Mouse (Mus musculus): ENCODE results near the gene C7.
A peak's percentile ranks its signal among the peaks of the same experiment; 100 is the strongest.
"Not testable (repeated sequence)": the region's sequence is repeated elsewhere in the genome, so short reads cannot be mapped to it uniquely, and the experiment has no call there.

C7 gene

DNA sequence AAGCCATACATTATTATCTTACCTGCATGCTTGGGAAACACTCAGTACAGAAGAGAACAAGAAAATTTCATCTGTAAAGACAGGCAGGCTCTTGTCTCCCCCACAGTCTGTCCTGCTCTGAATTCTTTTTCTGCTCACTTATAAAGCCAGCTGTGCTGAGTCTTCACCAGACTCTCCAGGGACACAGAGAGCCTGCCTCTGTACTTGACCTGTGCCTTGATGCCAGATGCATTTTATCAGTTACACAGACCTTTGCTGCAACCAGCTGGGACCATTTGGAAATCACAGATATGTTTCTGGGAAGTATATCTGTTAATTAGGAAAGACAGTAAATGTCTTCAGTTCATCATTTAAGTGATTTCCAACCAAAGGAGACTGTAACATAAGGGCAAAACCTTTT, at the start of gene C7:
TSS of gene C7 (minus strand) at position 106 of the 400 bp plus-strand sequence.
- DNase-seq (ENCODE audit: low spot score in 2 of 2) = no peak

DNA sequence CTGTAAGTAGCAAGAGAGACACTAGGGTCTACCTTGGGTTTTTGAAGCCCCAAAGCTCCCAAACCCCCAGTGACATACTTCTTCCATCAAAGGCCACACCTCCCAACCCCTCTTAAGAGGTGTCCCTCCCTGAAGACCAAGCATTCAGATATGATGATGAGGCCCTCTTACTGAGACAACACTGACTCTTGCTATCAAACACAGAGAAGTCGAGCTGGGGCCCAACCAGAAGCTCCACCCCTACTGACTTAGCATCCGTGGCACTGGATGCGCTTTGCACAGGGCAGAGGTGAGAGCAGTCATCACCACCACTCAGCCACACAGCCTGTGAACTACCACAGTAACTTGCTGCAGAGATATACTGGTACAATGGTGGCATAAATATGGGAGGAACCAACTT, 49.1 kb upstream of the C7 start:
- DNase-seq (ENCODE audit: low spot score in 2 of 2) = no peak

DNA sequence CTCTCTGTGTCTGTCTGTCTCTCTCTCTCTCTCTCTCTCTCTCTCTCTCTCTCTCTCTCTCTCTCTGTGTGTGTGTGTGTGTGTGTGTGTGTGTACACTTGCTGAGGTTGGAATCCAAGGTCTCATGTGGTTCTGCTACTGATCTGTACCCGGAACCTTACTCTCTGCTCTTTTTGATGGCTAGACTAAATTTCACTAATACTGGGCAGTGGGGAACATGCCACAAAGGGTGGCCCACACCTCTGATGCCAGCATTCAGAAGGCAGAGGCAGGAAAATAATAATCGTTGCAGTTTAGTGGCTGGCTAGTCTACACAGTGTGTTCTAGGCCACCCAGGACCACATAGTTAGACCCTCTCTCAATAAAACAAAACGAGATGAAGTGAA, 45.1 kb upstream of the C7 start:
- no peak for DNase-seq (ENCODE audit: low spot score in 2 of 2)

DNA sequence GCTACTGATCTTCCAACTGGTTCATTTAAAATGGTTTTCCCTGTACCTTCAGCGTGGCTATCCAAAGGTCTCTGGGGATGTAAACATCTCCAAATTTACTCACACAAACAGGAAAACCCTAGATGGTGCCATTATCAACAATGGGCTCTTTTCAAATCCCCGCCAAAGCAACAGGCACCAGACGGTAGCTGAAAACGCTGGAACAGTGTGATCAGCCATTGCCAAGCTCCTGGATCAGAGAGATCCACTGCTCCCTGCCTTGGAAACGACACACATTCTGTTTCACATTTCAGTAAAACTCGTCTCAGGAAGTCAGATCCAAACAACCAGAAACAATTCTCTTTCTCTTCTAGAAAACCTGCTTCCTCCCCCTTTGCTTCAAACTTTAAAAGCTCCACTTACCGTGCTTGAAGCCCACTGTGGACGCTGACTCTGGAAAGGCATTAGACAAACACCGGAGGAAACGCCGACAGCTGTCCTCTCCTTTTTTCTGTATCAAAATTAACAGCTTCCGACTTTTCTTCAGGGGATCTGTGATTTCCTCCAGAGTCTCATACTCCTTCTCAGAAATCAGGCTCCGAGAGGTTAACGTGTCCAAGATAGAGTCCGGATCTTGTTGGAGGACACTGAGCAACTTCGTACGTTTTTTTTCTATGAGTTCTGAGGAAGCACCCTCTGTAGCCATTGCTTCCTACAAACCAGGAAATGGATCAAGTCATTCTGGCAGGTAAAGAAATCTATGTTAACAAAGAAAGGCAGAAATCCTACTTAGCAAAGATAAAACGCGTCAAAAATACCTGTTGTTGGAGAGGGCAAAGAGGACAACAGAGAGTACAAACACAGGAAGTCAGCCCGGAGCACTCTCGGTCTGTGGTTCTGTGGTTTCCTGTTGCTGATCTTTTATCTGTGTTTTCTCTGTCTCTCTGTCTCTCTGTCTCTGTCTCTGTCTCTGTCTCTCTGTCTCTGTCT, 44.4 kb upstream of the C7 start, which contains the start of gene Card6:
TSS of gene Card6 (minus strand) at position 854 of the 969 bp plus-strand sequence.
- no peak for DNase-seq (ENCODE audit: low spot score in 2 of 2)

DNA sequence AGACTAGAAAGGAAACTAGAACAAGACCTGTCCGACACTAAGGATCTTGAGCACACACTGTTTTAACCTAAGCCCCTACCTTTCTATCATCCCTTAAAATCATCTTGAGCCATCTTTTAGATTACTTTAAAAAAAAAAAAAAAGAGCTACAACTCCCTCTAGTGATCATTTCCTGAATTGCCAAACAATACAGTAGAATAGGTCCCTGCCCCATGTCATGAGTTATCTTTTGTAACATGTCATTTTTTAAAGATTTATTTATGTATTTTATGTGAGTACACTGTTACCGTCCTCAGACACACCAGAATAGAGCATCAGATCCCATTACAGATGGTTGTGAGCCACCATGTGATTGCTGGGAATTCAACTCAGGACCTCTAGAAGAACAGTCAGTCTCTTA, 42.8 kb upstream of the C7 start:
- DNase-seq (ENCODE audit: low spot score in 2 of 2) = no peak

DNA sequence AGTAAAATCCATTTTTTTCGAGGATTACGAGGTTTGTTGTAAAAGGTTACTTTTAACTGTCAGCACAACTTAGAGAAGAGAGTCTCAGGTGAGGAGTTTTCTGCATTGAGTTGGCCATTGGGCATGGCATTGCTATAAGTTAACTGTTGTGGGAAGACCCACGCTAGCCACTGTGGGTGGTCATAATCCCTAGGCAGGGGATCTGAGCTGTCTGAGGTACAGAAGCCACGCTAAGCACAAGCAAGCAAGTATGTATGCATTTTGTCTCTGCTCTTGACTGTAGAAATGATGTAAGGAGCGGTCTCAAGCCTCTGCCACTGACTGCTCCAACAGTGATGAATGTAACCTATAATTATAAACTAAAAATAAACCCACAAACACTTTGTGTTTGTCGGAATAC, 42.4 kb upstream of the C7 start:
- DNase-seq (ENCODE audit: low spot score in 2 of 2) = no peak

DNA sequence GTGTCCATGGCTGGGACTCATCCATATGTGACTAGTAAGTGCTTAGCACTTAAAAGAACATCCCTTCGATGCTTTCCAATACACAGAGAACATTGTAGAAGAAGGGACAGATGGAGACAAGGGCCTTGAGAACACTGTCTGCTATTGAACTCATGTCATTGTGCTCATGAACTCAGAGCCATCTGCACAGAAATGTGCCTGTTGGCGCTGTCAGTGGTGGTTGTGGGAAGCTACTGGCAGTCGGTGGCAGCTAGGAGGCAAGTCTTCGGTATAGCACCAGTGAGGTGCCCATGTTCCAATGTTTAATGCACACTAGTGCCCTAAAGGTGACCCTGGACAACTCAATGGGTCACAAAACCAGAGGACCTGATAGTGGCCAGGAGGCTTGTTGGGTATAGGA, 38.8 kb upstream of the C7 start:
- DNase-seq (ENCODE audit: low spot score in 2 of 2) = no peak

DNA sequence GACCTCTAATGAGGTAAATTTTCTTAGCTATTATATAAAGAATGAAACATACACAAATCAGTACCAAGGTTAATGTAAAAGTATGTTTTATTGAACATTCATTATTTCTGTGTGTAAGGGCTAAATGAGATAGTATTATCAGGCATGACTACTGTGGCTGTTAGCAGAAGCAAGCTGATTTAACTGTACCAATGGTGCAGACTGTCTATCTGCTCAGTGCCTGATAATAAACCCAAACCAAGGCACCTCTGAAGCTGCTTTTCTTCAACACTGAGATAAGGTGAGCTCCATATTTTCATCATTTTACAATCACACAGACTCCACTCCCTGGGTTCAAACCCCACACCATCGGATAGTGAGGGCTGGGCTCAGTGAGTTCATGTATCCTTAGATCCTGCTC, 33.8 kb upstream of the C7 start:
- DNase-seq (ENCODE audit: low spot score in 2 of 2) = no peak

DNA sequence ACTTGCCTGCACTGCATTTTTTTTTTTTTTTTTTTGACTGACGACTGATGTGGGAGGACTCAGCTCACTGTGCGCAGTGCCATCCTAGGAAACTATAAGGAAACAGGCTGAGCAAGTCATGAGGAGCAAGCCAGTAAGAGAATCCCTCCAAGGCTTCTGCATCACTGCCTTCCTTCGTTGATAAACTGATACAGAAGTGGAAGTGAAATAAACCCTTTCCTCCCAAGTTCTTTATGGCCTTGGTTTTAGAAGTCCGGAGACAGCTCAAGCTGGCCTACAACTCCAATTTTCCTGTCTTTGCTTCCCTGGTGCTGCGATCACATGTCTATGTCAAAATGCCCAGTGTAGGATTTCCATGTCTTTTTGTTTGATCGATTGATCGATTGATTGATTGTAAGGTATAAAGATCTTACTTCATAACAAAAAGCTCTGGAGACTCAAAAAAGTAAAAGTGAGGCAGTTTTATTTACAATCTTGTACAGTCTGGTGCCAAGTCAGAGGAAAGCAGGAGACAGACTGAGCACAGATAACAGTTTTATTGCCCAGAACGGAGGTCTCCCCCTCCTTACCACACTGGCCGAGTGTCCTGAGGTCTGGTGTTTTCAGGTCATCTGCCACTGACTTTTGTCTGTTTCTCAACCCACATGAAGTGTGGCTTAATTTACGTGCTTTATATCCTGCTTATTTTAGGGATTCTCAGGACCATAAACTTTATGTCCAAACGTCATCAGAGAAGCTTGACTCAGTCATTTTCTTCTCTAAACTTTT, 32.2 kb upstream of the C7 start:
- no peak for DNase-seq (ENCODE audit: low spot score in 2 of 2)

DNA sequence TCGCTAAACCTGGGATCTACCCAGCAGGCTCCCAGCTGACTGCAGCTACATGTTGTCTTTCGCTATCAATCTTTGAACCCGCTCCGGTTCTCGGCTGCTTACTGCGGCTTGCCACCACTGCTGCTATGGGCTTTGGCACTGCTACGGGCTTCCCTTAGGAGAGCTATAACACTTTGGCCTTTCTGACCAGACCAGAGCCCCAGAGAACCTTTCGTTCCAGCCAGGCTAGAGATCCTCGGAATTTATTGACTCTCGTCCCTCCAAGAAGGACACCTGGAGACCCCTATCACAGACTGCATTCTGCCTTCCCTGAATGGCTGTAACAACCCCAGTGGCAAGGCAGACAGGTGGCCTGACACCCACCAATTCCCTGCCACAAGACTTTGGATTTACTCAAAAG, 26.6 kb upstream of the C7 start:
- no peak for DNase-seq (ENCODE audit: low spot score in 2 of 2)

DNA sequence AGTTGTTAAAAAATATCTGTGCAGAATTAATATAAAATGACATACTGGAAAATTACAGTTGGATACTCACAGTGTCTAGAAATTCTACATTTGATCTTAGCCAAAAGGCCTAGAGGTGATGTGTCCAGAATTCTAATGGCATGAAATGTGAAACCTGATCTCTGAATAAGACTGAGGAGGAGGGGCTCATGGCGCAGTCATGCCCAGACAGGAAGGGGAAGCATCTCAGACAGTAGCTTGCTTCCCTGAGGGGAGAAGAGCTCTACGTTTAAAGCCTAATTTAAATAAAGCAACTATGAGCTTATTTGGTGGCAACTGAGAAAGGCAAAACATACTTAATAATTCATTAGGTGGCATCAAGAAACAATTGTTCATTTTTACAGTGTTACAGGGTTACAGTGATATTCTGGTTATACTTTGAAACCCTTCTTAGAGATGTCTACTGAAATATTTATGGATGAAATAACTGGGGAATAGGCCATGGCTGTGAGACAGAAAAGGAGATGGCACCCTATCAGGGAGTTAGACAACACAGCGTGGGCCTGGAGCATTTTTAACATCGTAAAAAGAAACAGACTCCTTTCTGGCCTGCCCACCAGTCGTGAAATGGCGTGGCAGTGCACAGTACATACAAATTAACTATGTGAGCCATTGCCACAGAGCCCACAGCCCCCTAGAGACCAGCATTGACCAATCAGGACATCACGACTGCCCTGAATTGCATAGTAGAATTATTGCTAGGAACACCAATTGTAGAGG, 25.5 kb upstream of the C7 start:
- DNase-seq (ENCODE audit: low spot score in 2 of 2) = no peak

DNA sequence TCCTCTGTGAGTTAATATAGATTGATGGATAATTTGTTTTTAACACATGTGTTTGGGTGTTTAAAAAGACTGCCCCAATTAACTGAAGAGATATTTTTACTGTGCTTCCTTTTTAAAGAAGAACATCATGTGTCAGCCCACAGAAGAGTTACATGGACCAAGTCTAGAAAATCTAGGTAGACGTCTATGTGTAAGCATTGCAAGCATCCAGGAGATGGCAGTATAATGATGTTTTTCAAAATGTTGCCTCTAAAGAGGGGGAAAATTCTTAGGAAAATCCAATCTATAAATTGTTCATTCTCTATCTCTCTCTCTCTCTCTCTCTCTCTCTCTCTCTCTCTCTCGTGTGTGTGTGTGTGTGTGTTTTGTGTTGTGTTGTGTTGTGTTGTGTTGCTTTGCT, 22.6 kb upstream of the C7 start:
- DNase-seq (ENCODE audit: low spot score in 2 of 2) = no peak

DNA sequence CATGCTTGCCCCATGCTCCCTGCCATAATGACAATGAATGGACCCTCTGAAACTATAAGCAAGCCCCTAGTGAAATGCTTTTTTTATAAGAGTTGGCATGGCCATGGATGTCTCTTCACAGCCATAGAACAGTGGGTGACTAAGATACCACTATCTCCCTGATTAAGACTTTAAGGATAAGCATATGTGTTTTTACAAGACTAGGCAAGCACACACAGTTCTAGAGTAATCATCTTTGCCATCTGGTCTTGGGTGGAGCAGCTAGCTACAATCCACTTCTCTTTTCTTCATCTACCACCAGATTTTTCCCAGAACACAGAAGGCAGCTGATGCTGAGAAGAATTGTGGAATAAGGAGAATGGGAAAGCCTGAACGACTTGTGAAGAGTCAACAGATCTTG, 17.7 kb upstream of the C7 start:
- DNase-seq (ENCODE audit: low spot score in 2 of 2) = no peak

DNA sequence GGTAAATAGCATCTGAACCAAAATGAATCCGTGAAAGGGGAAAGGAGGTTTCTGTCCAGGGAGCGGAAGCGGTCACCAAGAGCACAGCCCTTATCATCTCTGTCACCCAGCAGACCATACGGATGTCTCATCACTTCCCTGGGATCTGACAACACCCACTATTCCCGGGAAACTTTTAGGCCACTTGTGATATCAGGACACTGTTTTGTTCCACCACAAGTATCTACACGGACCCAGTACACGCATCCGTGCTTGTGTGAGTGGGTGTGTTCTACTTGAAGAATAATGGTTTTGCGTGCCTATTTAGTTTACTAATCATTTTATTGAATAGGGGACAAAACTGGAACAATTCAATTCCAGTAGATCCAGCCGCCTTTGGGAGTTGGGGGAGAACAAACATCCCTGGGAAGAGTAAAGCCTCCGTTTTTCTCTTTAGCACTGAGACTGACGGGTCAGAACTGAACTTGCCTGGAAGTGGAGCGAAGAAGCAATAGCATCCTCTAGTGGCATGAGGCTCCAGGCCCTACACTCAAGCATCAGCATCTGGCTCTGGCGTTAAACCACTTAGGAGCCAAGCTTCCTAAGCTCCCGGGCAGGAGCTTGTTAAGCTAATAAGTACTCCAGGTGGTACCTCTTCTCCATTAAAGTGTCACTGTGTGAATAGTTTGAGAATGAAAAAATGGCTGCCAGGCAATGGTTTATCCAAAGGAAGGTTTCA, 5.4 kb upstream of the C7 start:
- DNase-seq (ENCODE audit: low spot score in 2 of 2) = peak; percentile 34 to 55

DNA sequence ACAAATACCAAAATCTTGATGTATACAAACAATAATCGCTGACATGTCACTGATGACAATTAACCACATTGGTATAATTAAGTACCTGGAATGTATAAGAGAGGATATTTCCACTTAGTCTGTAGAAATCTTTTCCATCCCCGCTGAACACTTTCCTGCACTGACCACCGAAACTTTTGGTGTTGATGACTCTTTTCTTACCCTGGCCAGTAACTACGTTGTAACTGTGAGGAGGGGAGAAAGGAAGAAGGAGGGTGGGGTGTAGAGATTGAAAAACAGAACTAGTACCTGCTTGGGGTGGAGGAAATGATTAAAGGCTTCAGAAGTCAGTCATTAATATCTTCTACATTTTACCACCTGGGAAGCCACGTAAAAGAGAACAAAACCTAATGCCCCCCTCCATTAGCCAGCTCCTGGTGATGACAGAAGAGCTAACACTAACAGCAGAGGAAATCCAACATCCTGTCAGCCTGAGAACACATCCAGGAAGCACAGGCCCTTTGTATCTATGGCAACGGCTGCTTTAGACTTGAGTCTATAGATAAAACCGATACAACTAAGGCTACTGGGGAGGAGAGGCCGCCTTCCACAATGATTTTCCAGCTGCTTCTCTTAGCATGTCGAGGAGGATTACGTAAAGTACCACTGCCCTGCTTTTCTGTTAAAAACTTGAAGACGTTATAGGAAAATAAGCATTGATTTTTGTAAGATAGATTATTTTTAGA, 17.8 kb downstream of the C7 start:
- DNase-seq (ENCODE audit: low spot score in 2 of 2) = peak in 1 of 2 experiments; percentile 17

DNA sequence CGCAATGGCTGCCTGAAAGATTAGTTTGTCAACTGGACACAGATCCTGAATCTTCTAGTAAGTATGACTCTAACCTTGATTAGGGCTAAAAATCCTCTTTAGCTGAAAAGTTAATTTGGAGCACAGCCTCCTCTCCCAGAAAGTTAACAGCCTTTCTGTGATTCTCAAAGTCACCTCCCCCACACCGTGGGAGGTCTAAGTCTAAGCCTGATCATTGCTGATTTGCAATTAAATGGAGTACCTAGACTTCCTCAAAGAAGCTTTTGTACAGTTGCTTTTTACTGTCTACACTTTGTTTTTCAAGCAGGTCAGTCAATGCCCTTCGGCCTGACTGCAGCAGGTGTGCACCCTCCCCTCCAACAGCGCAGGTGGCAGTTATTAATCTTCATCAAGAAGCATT, 34.3 kb downstream of the C7 start:
- no peak for DNase-seq (ENCODE audit: low spot score in 2 of 2)

DNA sequence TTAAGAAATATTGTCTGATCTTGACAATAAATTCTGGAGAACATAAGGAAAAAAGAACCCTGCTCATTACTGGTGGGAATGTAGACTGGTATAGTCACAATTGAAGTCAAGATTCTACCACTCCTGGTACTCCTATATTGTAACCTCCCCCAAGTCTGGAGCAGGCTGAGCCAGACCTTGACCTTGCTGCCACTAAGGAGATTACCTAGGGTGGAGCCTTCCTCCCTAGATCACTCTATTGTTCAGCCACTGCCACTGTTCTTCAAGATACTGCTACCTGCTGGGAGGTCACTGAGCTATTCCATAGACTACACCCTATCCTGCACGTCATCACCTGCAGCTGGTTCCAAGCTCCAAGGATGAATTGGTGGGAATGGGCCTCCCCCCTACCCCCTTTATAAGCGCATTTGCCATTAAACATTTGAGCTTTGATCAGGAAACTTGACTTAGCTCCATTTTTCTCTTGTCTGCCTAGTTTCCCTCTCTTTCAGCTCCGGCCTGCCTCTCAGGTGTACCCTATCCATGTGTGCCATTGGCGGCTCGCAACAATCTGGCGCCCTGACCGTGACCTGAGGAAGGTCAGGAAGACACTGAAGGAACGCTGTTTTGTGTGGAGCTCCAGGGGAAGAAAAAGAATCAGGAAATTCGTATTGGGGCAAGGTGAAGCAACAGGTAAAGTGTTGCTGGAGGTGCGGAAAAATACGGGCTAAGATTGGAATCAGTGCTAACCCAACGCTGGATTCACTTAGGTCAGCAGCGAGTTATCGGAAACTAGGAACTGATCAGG, 39.9 kb downstream of the C7 start:
- DNase-seq (ENCODE audit: low spot score in 2 of 2) = not testable (repeated sequence)

DNA sequence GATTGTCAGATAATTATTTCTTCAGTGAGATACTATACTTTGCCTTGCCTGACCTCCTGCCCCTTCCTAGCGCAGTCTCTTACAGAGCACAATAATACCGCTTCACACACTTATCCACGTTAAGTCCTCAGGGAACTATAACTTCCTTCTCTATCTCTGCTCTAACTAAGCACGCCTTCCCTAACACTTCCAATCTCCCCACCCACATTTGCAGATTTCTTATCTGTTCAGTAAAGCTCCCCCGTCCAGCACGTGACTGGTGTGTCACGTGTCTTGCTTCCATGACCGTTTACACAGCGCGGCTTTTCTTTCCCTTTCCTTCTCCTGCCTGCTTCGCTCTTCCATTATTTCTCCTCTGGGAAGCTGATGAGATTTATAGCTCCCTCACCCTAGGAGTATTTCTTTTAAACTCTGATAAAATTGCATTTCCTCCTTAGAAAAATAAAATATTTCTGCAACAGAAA, 53.9 kb downstream of the C7 start:
- DNase-seq (ENCODE audit: low spot score in 2 of 2) = no peak

DNA sequence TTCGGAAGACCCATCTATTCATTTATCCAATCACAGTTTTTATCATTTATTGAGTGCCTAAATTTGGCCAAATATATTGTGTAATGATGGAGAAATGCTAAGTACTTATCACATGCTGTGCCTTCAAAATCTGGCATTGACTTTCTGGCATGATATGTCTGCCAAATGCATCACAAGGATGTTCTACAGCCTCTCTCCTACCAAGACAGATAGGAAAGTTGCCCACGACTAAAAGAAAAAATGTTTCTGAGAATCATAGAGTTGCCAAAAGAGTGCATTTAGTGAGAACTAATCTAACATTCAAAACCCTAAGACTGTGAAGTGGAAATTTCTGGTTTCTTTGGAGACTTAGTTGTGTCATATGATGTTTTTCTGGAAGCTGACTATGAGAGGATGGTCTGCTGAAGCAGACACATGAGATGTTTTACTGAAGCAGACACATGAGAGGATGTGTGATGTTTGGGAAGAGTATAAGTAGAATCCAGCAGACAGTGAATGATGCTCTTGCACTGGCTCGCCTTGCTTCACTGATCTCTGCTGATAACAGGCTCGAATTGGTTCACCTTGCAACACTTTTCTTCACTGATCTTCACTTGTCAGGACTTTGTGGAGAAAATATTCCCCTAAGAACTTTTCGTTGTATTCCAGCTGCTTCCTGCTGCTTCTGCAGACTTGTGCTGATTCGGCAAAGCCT, 59.9 kb downstream of the C7 start:
- DNase-seq (ENCODE audit: low spot score in 2 of 2) = no peak
